ENCODE assay signal across 23 mouse cellular contexts in genomic region chr14:67486676-67487075, GRCm38 (mm10).
DNase-seq lines count a peak whose midpoint lies in the region; ATAC-seq and TF ChIP-seq lines count a peak whose summit lies in the region.
"Had no signal": no experiment of that assay in that cellular context is flagged by ENCODE, and none has a peak within 500 bp of the region (broad histone marks: within the 10 kb centered on the region; RNA-seq: fewer than 3 reads in every experiment).

No protein-coding gene starts in this region.

- peak; percentile 28 for DNase-seq in gastrocnemius, adult 2 months
- no peak for DNase-seq in gastrocnemius, postnatal 25 days
- peak; percentile 25 for DNase-seq in kidney, postnatal 0 days (ENCODE audit: low spot score)
- DNase-seq in kidney, adult 18-20 months = no peak
- no peak for DNase-seq in midbrain, embryonic 11.5 days (ENCODE audit: low spot score, missing footprints)
- DNase-seq in midbrain, embryonic 14.5 days = no peak
- DNase-seq: adrenal gland, adult 2 months; cerebellum, adult 11-12 months; cerebellum, postnatal 10 days; gastrocnemius, postnatal 14 days; heart, adult 2 months; liver; right cerebral cortex, postnatal 14 days; spleen, adult 18-20 months had no signal

- no peaks in the 10 kb centered on the region for H3K27me3 ChIP-seq in kidney, postnatal 0 days (ENCODE audit: insufficient read depth, low read length)
- H3K27me3 ChIP-seq in midbrain, embryonic 11.5 days (ENCODE audit: control insufficient read depth, insufficient read depth, low read length) = no peaks in the 10 kb centered on the region
- H3K27me3 ChIP-seq in midbrain, embryonic 14.5 days (ENCODE audit: control insufficient read depth, insufficient read depth, low read length) = no peaks in the 10 kb centered on the region
- H3K27me3 ChIP-seq: liver, embryonic 15.5 days had no signal

- peaks cover 7% of the 10 kb centered on the region for H3K4me1 ChIP-seq in kidney, postnatal 0 days (replicated peaks; ENCODE audit: insufficient read depth, low read length)
- H3K4me1 ChIP-seq in midbrain, embryonic 11.5 days (ENCODE audit: control insufficient read depth, insufficient read depth, low read length) = peaks cover 9% of the 10 kb centered on the region
- no peaks in the 10 kb centered on the region for H3K4me1 ChIP-seq in midbrain, embryonic 14.5 days (ENCODE audit: control insufficient read depth, insufficient read depth, low read length)
- H3K4me1 ChIP-seq: liver, embryonic 15.5 days had no signal

- H3K9ac ChIP-seq in kidney, postnatal 0 days (ENCODE audit: low read depth, low read length) = no peak overlapping the region
- no peak overlapping the region; the same call in 1 of the 2 replicates for H3K9ac ChIP-seq in midbrain, embryonic 11.5 days (ENCODE audit: low read length)
- no peak overlapping the region for H3K9ac ChIP-seq in midbrain, embryonic 14.5 days (replicated peaks; ENCODE audit: low read length)
- H3K9ac ChIP-seq: embryonic facial prominence, embryonic 13.5 days; hindbrain, embryonic 14.5 days; liver, embryonic 15.5 days had no signal

- peak overlapping the region; percentile 70 for H3K27ac ChIP-seq in gastrocnemius, adult 2 months
- 0 out of 2 replicates have a peak overlapping the region, but pooled peaks have one; percentile 2 for H3K27ac ChIP-seq in kidney, postnatal 0 days
- no peak overlapping the region for H3K27ac ChIP-seq in midbrain, embryonic 11.5 days (ENCODE audit: low read depth, low read length)
- H3K27ac ChIP-seq in midbrain, embryonic 14.5 days (replicated peaks; ENCODE audit: low read depth, low read length) = no peak overlapping the region
- H3K27ac ChIP-seq: embryonic facial prominence, embryonic 13.5 days; heart, adult 2 months; hindbrain, embryonic 14.5 days; left cerebral cortex, adult 2 months; liver, embryonic 15.5 days; macrophage had no signal

- ATAC-seq in kidney, postnatal 0 days (replicated peaks; ENCODE audit: low FRiP score, low read depth) = no peak
- peak; percentile 48; the same call in 1 of the 2 replicates for ATAC-seq in midbrain, embryonic 11.5 days (ENCODE audit: low FRiP score)
- no peak for ATAC-seq in midbrain, embryonic 14.5 days (ENCODE audit: low FRiP score, low TSS enrichment)
- ATAC-seq in monocyte, adult 5-6 weeks (replicated peaks; ENCODE audit: insufficient number of reproducible peaks, low FRiP score, low TSS enrichment, poor library complexity, severe bottlenecking) = no peak
- ATAC-seq: forebrain, embryonic 14.5 days; inflammation-experienced regulatory T-cells, adult 6 months had no signal

- H3K9me3 ChIP-seq in kidney, postnatal 0 days (replicated peaks; ENCODE audit: low read length) = no peaks in the 10 kb centered on the region
- H3K9me3 ChIP-seq in midbrain, embryonic 11.5 days (ENCODE audit: control insufficient read depth, low read length) = no peaks in the 10 kb centered on the region
- no peaks in the 10 kb centered on the region for H3K9me3 ChIP-seq in midbrain, embryonic 14.5 days (ENCODE audit: control insufficient read depth, low read length)
- H3K9me3 ChIP-seq: embryonic facial prominence, embryonic 13.5 days; liver, embryonic 15.5 days had no signal

- intact Hi-C loops in gastrocnemius, adult 2 months (cut with DNase I) = no loop called here

- H3K4me3 ChIP-seq in gastrocnemius, adult 2 months = no peak overlapping the region
- H3K4me3 ChIP-seq in kidney, postnatal 0 days (replicated peaks; ENCODE audit: low read depth, low read length) = no peak overlapping the region
- H3K4me3 ChIP-seq in midbrain, embryonic 11.5 days (ENCODE audit: low read depth, low read length) = no peak overlapping the region
- no peak overlapping the region for H3K4me3 ChIP-seq in midbrain, embryonic 14.5 days (replicated peaks; ENCODE audit: low read depth, low read length)
- H3K4me3 ChIP-seq: embryonic facial prominence, embryonic 13.5 days; erythroblast, embryonic 14.5 days; heart, adult 2 months; left cerebral cortex, adult 2 months; liver, embryonic 15.5 days had no signal

- 28% methylated on average over 10 of the region's 10 CpGs for WGBS in kidney, postnatal 0 days
- 11% methylated on average over 10 of the region's 10 CpGs for WGBS in midbrain, embryonic 11.5 days
- 8% methylated on average over 10 of the region's 10 CpGs for WGBS in midbrain, embryonic 14.5 days

- no peak overlapping the region for H3K4me2 ChIP-seq in kidney, postnatal 0 days (ENCODE audit: low read length)
- H3K4me2 ChIP-seq in midbrain, embryonic 11.5 days = no peak overlapping the region
- H3K4me2 ChIP-seq in midbrain, embryonic 14.5 days (ENCODE audit: low read length) = no peak overlapping the region
- H3K4me2 ChIP-seq: embryonic facial prominence, embryonic 13.5 days; hindbrain, embryonic 14.5 days; liver, embryonic 15.5 days had no signal

- no peaks in the 10 kb centered on the region for H3K36me3 ChIP-seq in kidney, postnatal 0 days (ENCODE audit: insufficient read depth, low read length)
- H3K36me3 ChIP-seq in midbrain, embryonic 11.5 days (ENCODE audit: control insufficient read depth, insufficient read depth, low read length) = no peaks in the 10 kb centered on the region
- no peaks in the 10 kb centered on the region for H3K36me3 ChIP-seq in midbrain, embryonic 14.5 days (ENCODE audit: control insufficient read depth, insufficient read depth, low read length)
- H3K36me3 ChIP-seq: embryonic facial prominence, embryonic 13.5 days; liver, embryonic 15.5 days had no signal

- no peak for TF ChIP-seq CTCF in gastrocnemius, adult 2 months (IDR thresholded peaks at IDR 0.05)
- no peak for TF ChIP-seq CTCF in kidney, postnatal 0 days (IDR thresholded peaks at IDR 0.05; ENCODE audit: low read depth)

Comparison
In these comparisons a context has a peak if more than half of its experiments do, and no peak if none do; other contexts are left out.
1. DNase-seq: peak in gastrocnemius, adult 2 months (single experiment) and kidney, postnatal 0 days (single experiment); none in gastrocnemius, postnatal 25 days (single experiment), kidney, adult 18-20 months (single experiment), midbrain, embryonic 11.5 days (single experiment) and midbrain, embryonic 14.5 days (single experiment).
2. H3K27ac ChIP-seq: peak in gastrocnemius, adult 2 months (single experiment) and kidney, postnatal 0 days (single experiment); none in midbrain, embryonic 11.5 days (single experiment) and midbrain, embryonic 14.5 days (single experiment).